Mouse (Mus musculus) midbrain, embryonic 10.5 days (tissue): ENCODE measurements at regions not wholly inside any gene's neighbourhood (a gene's known extent, or its start where the extent isn't known, plus 50 kb on each side); places are given as distances from the start of the nearest gene placed in this dataset.
"Not testable (repeated sequence)": the region's sequence is repeated elsewhere in the genome, so short reads cannot be mapped to it uniquely, and the experiment has no call there.

Source experiments
- DNase-seq: peaks from one replicate; pipeline ENCODE4 v3.0.0-alpha.2; 2017; ENCODE audit warnings: low spot score
- H3K27ac ChIP-seq: fragments of 300-500 bp; sonication (generic); replicated peaks from 2 replicates; pipeline ENCODE4 v1.5.1; 2016; ENCODE audit warnings: mild to moderate bottlenecking
- H3K27me3 ChIP-seq: fragments of 300-500 bp; sonication (generic); 2 replicates; pipeline ENCODE4 v1.6.1; 2016; ENCODE audit warnings: low read depth, mild to moderate bottlenecking; ENCODE audit not compliant: poor library complexity, severe bottlenecking
- H3K36me3 ChIP-seq: fragments of 300-500 bp; sonication (generic); 2 replicates; pipeline ENCODE4 v1.6.1; 2016; ENCODE audit warnings: mild to moderate bottlenecking, moderate library complexity
- H3K4me1 ChIP-seq: fragments of 300-500 bp; sonication (generic); 2 replicates; pipeline ENCODE4 v1.6.1; 2016
- H3K4me3 ChIP-seq: fragments of 300-500 bp; sonication (generic); 2 replicates; pipeline ENCODE4 v1.5.1; 2016; ENCODE audit warnings: mild to moderate bottlenecking, moderate library complexity
- H3K9me3 ChIP-seq: fragments of 300-500 bp; sonication (generic); replicated peaks from 2 replicates; pipeline ENCODE4 v1.6.1; 2016; ENCODE audit warnings: mild to moderate bottlenecking
- WGBS: fragments of 180-500 bp; shearing (Covaris S2); methylation state at CpG from one replicate; pipeline ENCODE4 v1.1.7; 2016; 5-methylcytosine and 5-hydroxymethylcytosine counted together

DNA sequence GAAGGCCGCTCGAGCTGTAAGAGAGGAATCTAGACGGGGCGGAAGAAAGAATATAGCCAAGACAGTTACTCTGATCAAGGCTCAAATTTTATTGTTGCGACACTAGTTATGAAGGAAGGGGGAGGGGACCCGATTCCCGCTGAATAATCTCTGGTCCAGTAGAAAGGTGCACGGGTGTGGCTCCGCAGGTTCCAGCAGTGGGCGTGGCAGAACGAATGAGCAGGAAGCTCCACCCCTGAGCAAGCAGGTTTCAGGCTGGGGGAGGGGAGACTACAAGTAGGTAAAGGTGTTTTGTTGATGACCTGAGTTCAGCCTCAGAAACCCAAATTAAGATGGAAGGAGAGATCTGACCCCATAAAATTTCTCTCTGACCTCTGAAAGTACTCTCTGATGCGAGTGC is 150.7 kb upstream of the Pkdcc start:
- not testable (repeated sequence) for H3K9me3 ChIP-seq, H3K4me1 ChIP-seq, DNase-seq, H3K27ac ChIP-seq, H3K36me3 ChIP-seq, H3K4me3 ChIP-seq
- WGBS: 23% methylated on average over 12 of the region's 12 CpGs
- peaks cover 69% of the 10 kb centered on the region for H3K27me3 ChIP-seq

GRCm38 (mm10) chr17:83069246-83069645 is 145.8 kb upstream of the Pkdcc start:
- H3K36me3 ChIP-seq: no peaks in the 10 kb centered on the region
- H3K27ac ChIP-seq: no peak overlapping the region
- 82% methylated on average over 4 of the region's 4 CpGs for WGBS
- peaks cover 99% of the 10 kb centered on the region for H3K27me3 ChIP-seq
- no peaks in the 10 kb centered on the region for H3K9me3 ChIP-seq
- no peaks in the 10 kb centered on the region for H3K4me1 ChIP-seq
- H3K4me3 ChIP-seq: no peak overlapping the region
- DNase-seq: no peak

DNA sequence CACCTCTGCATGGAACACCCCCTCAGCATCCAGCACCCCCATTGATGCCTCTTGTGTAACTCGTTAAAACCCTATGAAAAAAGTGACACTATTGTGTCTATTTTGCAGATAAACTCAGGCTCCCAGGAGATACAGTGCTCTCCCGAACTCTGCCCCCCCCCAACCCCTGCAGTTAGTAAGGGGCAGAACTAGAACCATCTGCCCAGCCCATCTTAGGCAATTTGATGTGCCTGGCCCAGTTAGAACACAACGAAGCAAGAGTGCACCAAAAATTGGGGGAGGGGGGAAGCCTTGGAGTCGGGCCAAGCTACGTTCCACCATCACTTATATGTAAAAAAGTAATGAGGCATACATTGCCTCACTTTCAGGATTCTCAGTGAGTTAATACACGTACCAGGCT is 143.3 kb upstream of the Pkdcc start:
- no peaks in the 10 kb centered on the region for H3K36me3 ChIP-seq
- H3K4me1 ChIP-seq: no peaks in the 10 kb centered on the region
- WGBS: 87% methylated on average over 6 of the region's 6 CpGs
- H3K27me3 ChIP-seq: peaks cover 99% of the 10 kb centered on the region
- no peaks in the 10 kb centered on the region for H3K9me3 ChIP-seq
- no peak overlapping the region for H3K27ac ChIP-seq
- no peak overlapping the region for H3K4me3 ChIP-seq
- DNase-seq: no peak

DNA sequence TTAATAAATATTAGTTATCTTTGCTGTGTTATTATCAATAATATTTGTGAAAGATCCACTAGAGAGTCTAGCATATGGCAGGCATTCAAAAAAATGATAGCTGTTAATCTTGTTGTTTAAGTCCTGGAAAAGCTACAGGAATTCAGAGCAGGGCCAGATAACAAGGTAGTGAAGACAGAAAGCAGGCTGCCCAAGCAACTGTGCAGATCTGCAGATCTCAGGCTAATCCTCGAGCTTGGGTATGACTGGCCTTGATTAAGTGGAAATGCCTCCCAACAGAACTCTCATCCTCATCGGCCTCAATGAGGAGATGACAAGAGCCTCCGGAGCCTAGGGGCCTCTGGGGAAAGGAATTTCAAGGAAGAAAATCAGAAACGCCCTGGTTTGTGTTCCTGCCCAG is 142.9 kb upstream of the Pkdcc start:
- no peak for DNase-seq
- 78% methylated on average over 4 of the region's 4 CpGs for WGBS
- H3K9me3 ChIP-seq: no peaks in the 10 kb centered on the region
- H3K4me1 ChIP-seq: no peaks in the 10 kb centered on the region
- no peak overlapping the region for H3K4me3 ChIP-seq
- no peak overlapping the region for H3K27ac ChIP-seq
- peaks cover 100% of the 10 kb centered on the region for H3K27me3 ChIP-seq
- no peaks in the 10 kb centered on the region for H3K36me3 ChIP-seq

- WGBS: 61% methylated on average over 5 of the region's 5 CpGs
- H3K27me3 ChIP-seq: peaks cover 100% of the 10 kb centered on the region
Measured at GRCm38 (mm10) chr17:83074893-83075292, 140.2 kb upstream of the Pkdcc start.

GRCm38 (mm10) chr17:83077737-83078600 is 137.1 kb upstream of the Pkdcc start:
- H3K36me3 ChIP-seq: no peaks in the 10 kb centered on the region
- peak; percentile 45 for DNase-seq
- peaks cover 100% of the 10 kb centered on the region for H3K27me3 ChIP-seq
- H3K4me3 ChIP-seq: peak overlapping the region; percentile 29
- peaks cover 20% of the 10 kb centered on the region for H3K4me1 ChIP-seq
- H3K27ac ChIP-seq: peak overlapping the region; percentile 33; the same call in 1 of the 2 replicates
- 43% methylated on average over 17 of the region's 17 CpGs for WGBS
- peaks cover 12% of the 10 kb centered on the region; the same call in 1 of the 2 replicates for H3K9me3 ChIP-seq

More at GRCm38 (mm10) chr17:83074893-83075292, 140.2 kb upstream of the Pkdcc start:
- H3K4me3 ChIP-seq: no peak overlapping the region
- H3K9me3 ChIP-seq: peaks cover 2% of the 10 kb centered on the region; the same call in 1 of the 2 replicates
- H3K4me1 ChIP-seq: peaks cover 20% of the 10 kb centered on the region
- no peaks in the 10 kb centered on the region for H3K36me3 ChIP-seq
- no peak overlapping the region for H3K27ac ChIP-seq
- DNase-seq: no peak

GRCm38 (mm10) chr17:83078601-83079360 is 136.3 kb upstream of the Pkdcc start:
- Histone ChIP-seq H3K4me3 (peak overlapping the region; percentile 29), H3K4me1 (peaks cover 20% of the 10 kb centered on the region), H3K9me3 (peaks cover 12% of the 10 kb centered on the region; the same call in 1 of the 2 replicates), H3K36me3 (no peaks in the 10 kb centered on the region), H3K27me3 (peaks cover 100% of the 10 kb centered on the region), H3K27ac (peak overlapping the region; percentile 33; the same call in 1 of the 2 replicates)
- WGBS: 17% methylated on average over 19 of the region's 19 CpGs
- DNase-seq: peak; percentile 63

DNA sequence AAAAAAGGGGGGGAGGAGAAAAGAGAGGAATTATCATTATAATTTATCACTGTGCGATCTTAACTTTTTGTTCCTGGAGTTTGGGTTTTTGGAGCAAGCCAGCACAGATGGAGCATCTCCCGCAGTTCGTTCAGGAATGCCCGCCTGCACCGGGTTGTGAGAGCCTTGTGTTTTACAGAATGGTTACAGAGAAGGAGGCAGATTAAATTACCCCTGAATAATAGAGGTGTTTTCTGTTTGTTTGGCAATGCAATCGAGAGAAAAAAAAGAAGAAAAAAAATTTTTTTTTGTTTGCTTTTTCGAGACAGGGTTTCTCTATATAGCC is 135.8 kb upstream of the Pkdcc start:
- peaks cover 12% of the 10 kb centered on the region; the same call in 1 of the 2 replicates for H3K9me3 ChIP-seq
- peaks cover 100% of the 10 kb centered on the region for H3K27me3 ChIP-seq
- H3K4me3 ChIP-seq: no peak overlapping the region
- 81% methylated on average over 7 of the region's 7 CpGs for whole genome bisulfite sequencing
- no peak for DNase-seq
- no peaks in the 10 kb centered on the region for H3K36me3 ChIP-seq
- H3K4me1 ChIP-seq: peaks cover 20% of the 10 kb centered on the region
- H3K27ac ChIP-seq: no peak overlapping the region

- WGBS: 79% methylated on average over 8 of the region's 8 CpGs
- Histone ChIP-seq H3K4me3 (no peak overlapping the region), H3K27ac (no peak overlapping the region), H3K4me1 (peaks cover 20% of the 10 kb centered on the region), H3K9me3 (peaks cover 12% of the 10 kb centered on the region; the same call in 1 of the 2 replicates), H3K27me3 (peaks cover 99% of the 10 kb centered on the region), H3K36me3 (no peaks in the 10 kb centered on the region)
- DNase-seq: no peak
Measured at GRCm38 (mm10) chr17:83081729-83082128, 133.4 kb upstream of the Pkdcc start.

DNA sequence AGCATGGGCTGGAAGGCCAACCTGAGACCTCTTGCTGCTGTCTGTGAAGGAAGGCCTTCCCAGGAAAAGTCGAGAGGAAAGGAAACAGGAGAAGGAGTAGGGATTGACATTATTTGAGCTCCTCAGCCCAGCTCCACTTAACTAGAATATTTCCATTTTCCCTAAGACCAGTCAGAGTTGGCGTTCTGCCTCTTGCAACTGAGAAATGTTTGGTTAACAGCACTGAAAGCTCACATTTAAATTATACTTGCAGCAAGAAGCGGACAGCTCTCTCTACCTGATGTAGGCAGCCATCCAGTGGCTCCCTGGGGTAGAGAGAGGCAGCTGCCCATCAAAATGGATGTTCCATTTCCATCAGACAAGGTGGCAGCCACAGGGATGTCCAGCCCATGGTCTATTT is 131.6 kb upstream of the Pkdcc start:
- 74% methylated on average over 3 of the region's 3 CpGs for WGBS
- DNase-seq: no peak
- no peaks in the 10 kb centered on the region for H3K36me3 ChIP-seq
- peaks cover 12% of the 10 kb centered on the region; the same call in 1 of the 2 replicates for H3K9me3 ChIP-seq
- H3K27me3 ChIP-seq: peaks cover 94% of the 10 kb centered on the region
- peaks cover 7% of the 10 kb centered on the region for H3K4me1 ChIP-seq
- H3K27ac ChIP-seq: no peak overlapping the region
- H3K4me3 ChIP-seq: no peak overlapping the region

DNA sequence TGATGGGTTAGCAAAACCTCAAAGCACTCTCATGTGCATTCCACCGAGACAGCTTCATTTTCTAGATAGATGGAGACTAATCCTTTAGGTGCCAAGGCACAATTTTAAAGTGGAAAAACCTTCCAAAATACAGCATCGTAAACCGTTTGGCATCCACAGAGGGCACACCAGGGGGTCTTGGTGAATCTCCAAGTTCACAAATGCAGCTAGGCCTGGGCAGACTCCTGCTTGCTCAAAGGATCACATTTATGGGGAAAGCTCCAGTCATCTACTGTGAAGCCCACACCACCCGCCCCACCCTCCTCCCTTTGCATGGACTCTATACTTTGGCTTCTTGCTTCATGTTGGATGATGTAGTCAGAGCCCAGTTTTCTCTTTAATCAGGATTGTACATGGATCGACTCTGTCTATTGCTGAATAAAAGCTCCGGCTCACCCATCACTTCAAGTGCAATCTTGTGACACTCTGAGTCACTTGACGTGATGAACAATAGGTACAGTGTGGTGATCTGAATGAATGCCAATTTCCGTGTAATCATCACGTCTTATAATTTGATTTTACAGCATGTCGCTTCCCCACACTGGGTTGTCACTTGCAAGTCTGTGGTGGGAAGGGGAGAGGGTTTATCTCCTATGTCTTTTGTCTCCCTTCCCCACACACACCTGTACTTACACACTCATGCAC is 129.2 kb upstream of the Pkdcc start:
- Histone ChIP-seq H3K4me1 (no peaks in the 10 kb centered on the region), H3K27ac (no peak overlapping the region), H3K9me3 (no peaks in the 10 kb centered on the region), H3K36me3 (no peaks in the 10 kb centered on the region), H3K27me3 (peaks cover 91% of the 10 kb centered on the region), H3K4me3 (no peak overlapping the region)
- 89% methylated on average over 10 of the region's 10 CpGs for WGBS
- no peak for DNase-seq

DNA sequence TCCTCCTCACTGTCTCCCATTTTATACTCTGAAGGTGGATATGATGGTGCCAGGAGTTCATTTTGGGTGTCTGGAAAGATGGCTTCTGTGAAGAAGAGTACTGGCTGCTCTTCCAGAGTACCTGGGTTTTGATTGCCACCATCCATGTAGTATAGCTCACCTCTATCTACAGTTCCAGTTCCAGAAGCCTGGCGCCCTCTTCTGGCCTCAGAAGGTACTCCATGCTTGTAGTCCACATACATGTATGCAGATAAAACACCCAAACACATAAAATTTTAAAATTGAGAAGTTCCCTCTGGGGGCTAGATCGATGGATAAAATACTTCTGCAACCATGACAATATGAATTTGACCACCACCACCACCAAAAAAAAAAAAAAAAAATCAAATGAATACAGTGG is 128.4 kb upstream of the Pkdcc start:
- DNase-seq: no peak
- Histone ChIP-seq H3K4me3 (no peak overlapping the region), H3K36me3 (no peaks in the 10 kb centered on the region), H3K9me3 (no peaks in the 10 kb centered on the region), H3K27me3 (peaks cover 91% of the 10 kb centered on the region), H3K27ac (no peak overlapping the region), H3K4me1 (no peaks in the 10 kb centered on the region)
- WGBS: 75% methylated on average over 2 of the region's 2 CpGs
